Mouse (Mus musculus) kidney, adult 2 months (tissue): ENCODE results near the gene Zfp619. TPM values are rescaled to one million over a fixed set of nuclear protein-coding genes. Genes with fewer than 3 reads are reported as not detected.

Source experiments
- DNase-seq: peaks from one replicate; pipeline ENCODE4 v3.0.0; 2021
- H3K27ac ChIP-seq: fragments of 200-500 bp; 2 replicates; pipeline ENCODE4 v1.5.1; 2012; ENCODE audit warnings: low read depth, low read length, control low read depth, inconsistent platforms; ENCODE audit not compliant: insufficient read depth
- H3K27me3 ChIP-seq: fragments of 200-500 bp; replicated peaks from 2 replicates; pipeline ENCODE4 v1.6.1; 2012; ENCODE audit warnings: mild to moderate bottlenecking, moderate library complexity, low read length, inconsistent platforms; ENCODE audit not compliant: control insufficient read depth, insufficient read depth
- H3K36me3 ChIP-seq: fragments of 200-500 bp; 2 replicates; pipeline ENCODE4 v1.6.1; 2012; ENCODE audit warnings: mild to moderate bottlenecking, moderate library complexity, low read length, inconsistent platforms; ENCODE audit not compliant: control insufficient read depth, insufficient read depth
- H3K4me1 ChIP-seq: fragments of 200-500 bp; 2 replicates; pipeline ENCODE4 v1.6.1; 2011; ENCODE audit warnings: low read length; ENCODE audit not compliant: control insufficient read depth, insufficient read depth
- H3K4me3 ChIP-seq: fragments of 200-500 bp; 2 replicates; pipeline ENCODE4 v1.5.1; 2011; ENCODE audit warnings: mild to moderate bottlenecking, low read depth, low read length, control low read depth; ENCODE audit not compliant: insufficient read depth
- CTCF ChIP-seq: fragments of 200-500 bp; conservative IDR thresholded peaks from 2 replicates; pipeline ENCODE4 v1.5.1; 2011; ENCODE audit warnings: low read depth, mild to moderate bottlenecking, control low read depth, low read length, moderate library complexity, mixed read lengths; ENCODE audit not compliant: insufficient read depth, insufficient read length
- POLR2A ChIP-seq: fragments of 200-500 bp; IDR thresholded peaks from one replicate; pipeline ENCODE4 v1.6.1; 2011; ENCODE audit warnings: low read depth, low read length, control low read depth
- WGBS: fragments of 180-500 bp; shearing (Covaris S2); methylation state at CpG from one replicate; pipeline ENCODE4 v1.1.7; 2018; 5-methylcytosine and 5-hydroxymethylcytosine counted together
- polyA plus RNA-seq: library from polyadenylated mRNA; depleted of rRNA; stranded (reverse); fragments of >200 nt; gene quantifications from 2 replicates; pipeline ENCODE4 v1.2.3, GENCODE M21; 2012; rRNA removed

Zfp619 gene
- polyA plus RNA-seq = 0.41 and 0.52 TPM in 2 replicates

GRCm38 (mm10) chr7:39517616-39518177, at the start of gene Zfp619:
Gene Zfp619 (plus strand): TSS chr7:39517766.
- peak; percentile 54 for TF ChIP-seq CTCF
- TF ChIP-seq POLR2A = peak; percentile 80
- no peaks in the 10 kb centered on the region for H3K27me3 ChIP-seq
- peak within 1 kb of the TSS; percentile 96 for H3K4me3 ChIP-seq
- peak; percentile 96 for DNase-seq
- under 1% methylated on average over 42 of the region's 43 CpGs for WGBS
- H3K36me3 ChIP-seq = no peaks in the 10 kb centered on the region
- H3K27ac ChIP-seq = peak within 1 kb of the TSS; percentile 99
- no peaks in the 10 kb centered on the region for H3K4me1 ChIP-seq

- Histone ChIP-seq H3K27ac (no peak overlapping the region), H3K36me3 (peaks cover 11% of the 10 kb centered on the region), H3K27me3 (no peaks in the 10 kb centered on the region), H3K4me1 (no peaks in the 10 kb centered on the region), H3K4me3 (no peak overlapping the region)
- peak; percentile 45 for DNase-seq
- WGBS = 59% methylated on average over 2 of the region's 2 CpGs
- TF ChIP-seq POLR2A = no peak
- TF ChIP-seq CTCF = no peak
These were observed 38.6 kb upstream of the Zfp619 start for GRCm38 (mm10) chr7:39479013-39479412.

GRCm38 (mm10) chr7:39484384-39484783, 33.2 kb upstream of the Zfp619 start:
- no peaks in the 10 kb centered on the region; the same call in 1 of the 2 replicates for H3K27me3 ChIP-seq
- peak; percentile 7 for DNase-seq
- H3K4me1 ChIP-seq = no peaks in the 10 kb centered on the region
- H3K36me3 ChIP-seq = no peaks in the 10 kb centered on the region
- H3K27ac ChIP-seq = no peak overlapping the region
- H3K4me3 ChIP-seq = no peak overlapping the region
- WGBS = 60% methylated on average over 6 of the region's 6 CpGs
- TF ChIP-seq POLR2A = no peak
- peak; percentile 27; the same call in 1 of the 2 replicates for TF ChIP-seq CTCF

- Histone ChIP-seq H3K4me3 (peak overlapping the region; percentile 47), H3K4me1 (no peaks in the 10 kb centered on the region), H3K27me3 (no peaks in the 10 kb centered on the region; the same call in 1 of the 2 replicates), H3K27ac (no peak overlapping the region), H3K36me3 (no peaks in the 10 kb centered on the region)
- no peak for TF ChIP-seq POLR2A
- DNase-seq = no peak
- 16% methylated on average over 23 of the region's 23 CpGs for WGBS
These were observed 30.3 kb upstream of the Zfp619 start for GRCm38 (mm10) chr7:39487159-39487853.

- H3K4me1 ChIP-seq = no peaks in the 10 kb centered on the region
- H3K27me3 ChIP-seq = no peaks in the 10 kb centered on the region; the same call in 1 of the 2 replicates
- 36% methylated on average over 9 of the region's 9 CpGs for WGBS
- H3K36me3 ChIP-seq = no peaks in the 10 kb centered on the region
- no peak overlapping the region for H3K27ac ChIP-seq
- peak overlapping the region; percentile 47; the same call in 1 of the 2 replicates for H3K4me3 ChIP-seq
- TF ChIP-seq CTCF (no peak), POLR2A (no peak)
- DNase-seq = no peak
These were observed 29.7 kb upstream of the Zfp619 start for GRCm38 (mm10) chr7:39487854-39488205.

- H3K27ac ChIP-seq = no peak overlapping the region
- H3K4me3 ChIP-seq = no peak overlapping the region
- H3K36me3 ChIP-seq = no peaks in the 10 kb centered on the region
- no peaks in the 10 kb centered on the region for H3K4me1 ChIP-seq
- TF ChIP-seq POLR2A = no peak
- no peak for TF ChIP-seq CTCF
- DNase-seq = no peak
- no peaks in the 10 kb centered on the region for H3K27me3 ChIP-seq
- WGBS = 89% methylated on average over 3 of the region's 3 CpGs
These were observed 22.9 kb upstream of the Zfp619 start for GRCm38 (mm10) chr7:39494646-39495045.

GRCm38 (mm10) chr7:39504100-39504499, 13.5 kb upstream of the Zfp619 start:
- no peaks in the 10 kb centered on the region for H3K4me1 ChIP-seq
- DNase-seq = no peak
- no peaks in the 10 kb centered on the region for H3K36me3 ChIP-seq
- 98% methylated on average over 1 of the region's 1 CpGs for WGBS
- H3K27me3 ChIP-seq = no peaks in the 10 kb centered on the region
- TF ChIP-seq CTCF (no peak), POLR2A (no peak)
- H3K4me3 ChIP-seq = no peak overlapping the region
- H3K27ac ChIP-seq = no peak overlapping the region
